Comparison of ENCODE assay signal across 9 mouse cellular contexts in genomic region chr11:48822768-48823512, GRCm38 (mm10). TPM values are rescaled to one million over a fixed set of nuclear protein-coding genes. Genes with fewer than 3 reads are reported as not detected.
DNase-seq lines count a peak whose midpoint lies in the region; ATAC-seq and TF ChIP-seq lines count a peak whose summit lies in the region.
"Had no signal": no experiment of that assay in that cellular context is flagged by ENCODE, and none has a peak within 500 bp of the region (broad histone marks: within the 10 kb centered on the region; RNA-seq: fewer than 3 reads in every experiment).

No protein-coding gene starts in this region.

- intact Hi-C loops in heart, postnatal 36 days (cut with DNase I) = loop anchor here (1.0 kb wide), 1 partner anchor 11 kb away; no protein-coding TSS in a partner anchor

- no peak for ATAC-seq in heart, embryonic 15.5 days (replicated peaks; ENCODE audit: insufficient number of reproducible peaks, insufficient read depth, low FRiP score, low read depth)
- ATAC-seq in hindbrain, embryonic 15.5 days (ENCODE audit: low FRiP score, low read depth) = no peak
- ATAC-seq in midbrain, embryonic 14.5 days (ENCODE audit: low FRiP score, low TSS enrichment) = no peak
- ATAC-seq in granulocyte monocyte progenitor cell, adult 5-6 weeks (replicated peaks; ENCODE audit: poor library complexity, severe bottlenecking) = no peak

- DNase-seq in heart, postnatal 36 days = no peak
- DNase-seq in midbrain, embryonic 14.5 days = no peak
- no peak for DNase-seq in adrenal gland, postnatal 14 days
- no peak for DNase-seq in adrenal gland, adult 2 months
- DNase-seq: layer of hippocampus, adult 9-11 months had no signal

- TF ChIP-seq POLR2A in bone marrow, adult 2 months (IDR thresholded peaks at IDR 0.05; ENCODE audit: borderline replicate concordance, control insufficient read depth, low read depth, low read length) = no peak

- H3K9ac ChIP-seq in heart, embryonic 15.5 days = no peak overlapping the region
- H3K9ac ChIP-seq in hindbrain, embryonic 15.5 days = no peak overlapping the region
- no peak overlapping the region for H3K9ac ChIP-seq in midbrain, embryonic 14.5 days (replicated peaks; ENCODE audit: low read length)

- no peak overlapping the region for H3K27ac ChIP-seq in heart, embryonic 15.5 days
- no peak overlapping the region for H3K27ac ChIP-seq in bone marrow, adult 2 months (ENCODE audit: control insufficient read depth, insufficient read depth, low read depth, low read length, poor library complexity)
- H3K27ac ChIP-seq in hindbrain, embryonic 15.5 days (replicated peaks) = no peak overlapping the region
- H3K27ac ChIP-seq in midbrain, embryonic 14.5 days (replicated peaks; ENCODE audit: low read depth, low read length) = no peak overlapping the region

- no peaks in the 10 kb centered on the region for H3K9me3 ChIP-seq in heart, embryonic 15.5 days (replicated peaks)
- H3K9me3 ChIP-seq in hindbrain, embryonic 15.5 days = no peaks in the 10 kb centered on the region
- no peaks in the 10 kb centered on the region for H3K9me3 ChIP-seq in midbrain, embryonic 14.5 days (ENCODE audit: control insufficient read depth, low read length)

- peak overlapping the region; percentile 75 for H3K4me2 ChIP-seq in heart, embryonic 15.5 days
- peak overlapping the region; percentile 78 for H3K4me2 ChIP-seq in hindbrain, embryonic 15.5 days
- H3K4me2 ChIP-seq in midbrain, embryonic 14.5 days (ENCODE audit: low read length) = peak overlapping the region; percentile 51

- peaks cover 15% of the 10 kb centered on the region for H3K4me1 ChIP-seq in heart, embryonic 15.5 days (replicated peaks)
- H3K4me1 ChIP-seq in bone marrow, adult 2 months (ENCODE audit: control insufficient read depth, insufficient read depth, low read length) = no peaks in the 10 kb centered on the region; the same call in 1 of the 2 replicates
- peaks cover 26% of the 10 kb centered on the region for H3K4me1 ChIP-seq in hindbrain, embryonic 15.5 days (replicated peaks)
- peaks cover 10% of the 10 kb centered on the region; the same call in 1 of the 2 replicates for H3K4me1 ChIP-seq in midbrain, embryonic 14.5 days (ENCODE audit: control insufficient read depth, insufficient read depth, low read length)

- no peaks in the 10 kb centered on the region for H3K36me3 ChIP-seq in heart, embryonic 15.5 days
- no peaks in the 10 kb centered on the region for H3K36me3 ChIP-seq in hindbrain, embryonic 15.5 days
- H3K36me3 ChIP-seq in midbrain, embryonic 14.5 days (ENCODE audit: control insufficient read depth, insufficient read depth, low read length) = no peaks in the 10 kb centered on the region

- H3K27me3 ChIP-seq in heart, embryonic 15.5 days = peaks cover 5% of the 10 kb centered on the region; the same call in 1 of the 2 replicates
- H3K27me3 ChIP-seq in hindbrain, embryonic 15.5 days = peaks cover 19% of the 10 kb centered on the region
- H3K27me3 ChIP-seq in midbrain, embryonic 14.5 days (ENCODE audit: control insufficient read depth, insufficient read depth, low read length) = peaks cover 18% of the 10 kb centered on the region

- WGBS in heart, embryonic 15.5 days = 37% methylated on average over 14 of the region's 14 CpGs
- 51% methylated on average over 14 of the region's 14 CpGs for WGBS in bone marrow, adult 2 months
- WGBS in hindbrain, embryonic 15.5 days = 34% methylated on average over 14 of the region's 14 CpGs
- 34% methylated on average over 14 of the region's 14 CpGs for WGBS in midbrain, embryonic 14.5 days

- TF ChIP-seq CTCF in bone marrow, adult 2 months (IDR thresholded peaks at IDR 0.05; ENCODE audit: control insufficient read depth, insufficient read depth, low read length) = no peak

- H3K4me3 ChIP-seq in heart, embryonic 15.5 days = peak overlapping the region; percentile 51
- peak overlapping the region; percentile 20 for H3K4me3 ChIP-seq in bone marrow, adult 2 months (replicated peaks; ENCODE audit: control insufficient read depth, low read depth, low read length)
- peak overlapping the region; percentile 41 for H3K4me3 ChIP-seq in hindbrain, embryonic 15.5 days
- peak overlapping the region; percentile 23 for H3K4me3 ChIP-seq in midbrain, embryonic 14.5 days (replicated peaks; ENCODE audit: low read depth, low read length)

RNA-seq across cellular contexts. Expression of gene Trim7, which starts 3.0 kb away (rescaled TPM):
- polyA plus RNA-seq in heart, embryonic 15.5 days (2015; fragmentation: Nextera tagmentation; extraction: Ambion mirVana) = 0.75 and 0.84 TPM in 2 replicates
- 10 to 100 TPM; 17.8 to 26.2 TPM for total RNA-seq in heart, postnatal 36 days (2021)
- polyA plus RNA-seq in bone marrow, adult 2 months (2011; ENCODE audit: insufficient read depth, insufficient read length, low replicate concordance, missing spikeins) = 8.4 and 14.4 TPM in 2 replicates
- 3.1 and 3.7 TPM in 2 replicates for polyA plus RNA-seq in hindbrain, embryonic 15.5 days (2015; fragmentation: Nextera tagmentation; extraction: Ambion mirVana)
- 0.75 and 1.6 TPM in 2 replicates for polyA plus RNA-seq in midbrain, embryonic 14.5 days (2014; fragmentation: Nextera tagmentation; extraction: Ambion mirVana)
- not detected in 2 replicates for total RNA-seq in granulocyte monocyte progenitor cell, adult 5-6 weeks (2014; fragmentation: Nextera tagmentation)
- 0.30 and 0.41 TPM in 2 replicates for total RNA-seq in granulocyte monocyte progenitor cell, adult 5-6 weeks (2017)
- 6.1 and 8.5 TPM in 2 replicates for total RNA-seq in adrenal gland, postnatal 14 days (2021)
- 1 to 10 TPM; 8.8 to 9.0 TPM for total RNA-seq in adrenal gland, adult 2 months (2021)
- polyA plus RNA-seq in adrenal gland, adult 2 months (2012; rRNA removed) = 16.5 and 21.0 TPM in 2 replicates

RNA-seq across cellular contexts. Expression of gene Gm12184, which starts 3.5 kb away (rescaled TPM):
- 3.2 and 3.7 TPM in 2 replicates for polyA plus RNA-seq in heart, embryonic 15.5 days (2015; fragmentation: Nextera tagmentation; extraction: Ambion mirVana)
- total RNA-seq in heart, postnatal 36 days (2021) = 1 to 10 TPM; 3.5 to 3.9 TPM
- polyA plus RNA-seq in bone marrow, adult 2 months (2011; ENCODE audit: insufficient read depth, insufficient read length, low replicate concordance, missing spikeins) = 43.1 and 76.8 TPM in 2 replicates
- 3.8 and 4.7 TPM in 2 replicates for polyA plus RNA-seq in hindbrain, embryonic 15.5 days (2015; fragmentation: Nextera tagmentation; extraction: Ambion mirVana)
- polyA plus RNA-seq in midbrain, embryonic 14.5 days (2014; fragmentation: Nextera tagmentation; extraction: Ambion mirVana) = 3.2 and 4.5 TPM in 2 replicates
- 2.9 and 10.5 TPM in 2 replicates for total RNA-seq in granulocyte monocyte progenitor cell, adult 5-6 weeks (2014; fragmentation: Nextera tagmentation)
- total RNA-seq in granulocyte monocyte progenitor cell, adult 5-6 weeks (2017) = 14.2 and 35.9 TPM in 2 replicates
- 2.3 and 3.5 TPM in 2 replicates for total RNA-seq in adrenal gland, postnatal 14 days (2021)
- total RNA-seq in adrenal gland, adult 2 months (2021) = 1 to 10 TPM; 1.8 to 6.2 TPM
- 10.5 and 17.5 TPM in 2 replicates for polyA plus RNA-seq in adrenal gland, adult 2 months (2012; rRNA removed)

RNA-seq across cellular contexts. Expression of gene Trim41, which starts 5.8 kb away (rescaled TPM):
- polyA plus RNA-seq in heart, embryonic 15.5 days (2015; fragmentation: Nextera tagmentation; extraction: Ambion mirVana) = 4.3 TPM in 2 replicates
- 10 to 100 TPM; 21.0 to 22.7 TPM for total RNA-seq in heart, postnatal 36 days (2021)
- 39.7 and 51.0 TPM in 2 replicates for polyA plus RNA-seq in bone marrow, adult 2 months (2011; ENCODE audit: insufficient read depth, insufficient read length, low replicate concordance, missing spikeins)
- polyA plus RNA-seq in hindbrain, embryonic 15.5 days (2015; fragmentation: Nextera tagmentation; extraction: Ambion mirVana) = 6.8 and 7.4 TPM in 2 replicates
- polyA plus RNA-seq in midbrain, embryonic 14.5 days (2014; fragmentation: Nextera tagmentation; extraction: Ambion mirVana) = 6.3 and 8.4 TPM in 2 replicates
- 17.1 and 24.2 TPM in 2 replicates for total RNA-seq in granulocyte monocyte progenitor cell, adult 5-6 weeks (2014; fragmentation: Nextera tagmentation)
- 39.4 and 50.8 TPM in 2 replicates for total RNA-seq in granulocyte monocyte progenitor cell, adult 5-6 weeks (2017)
- total RNA-seq in adrenal gland, postnatal 14 days (2021) = 34.6 and 40.5 TPM in 2 replicates
- 10 to 100 TPM; 38.6 to 45.0 TPM for total RNA-seq in adrenal gland, adult 2 months (2021)
- polyA plus RNA-seq in adrenal gland, adult 2 months (2012; rRNA removed) = 36.5 and 38.6 TPM in 2 replicates

RNA-seq across cellular contexts. Expression of gene Rack1, which starts 22.8 kb away (rescaled TPM):
- polyA plus RNA-seq in heart, embryonic 15.5 days (2015; fragmentation: Nextera tagmentation; extraction: Ambion mirVana) = 338 and 387 TPM in 2 replicates
- total RNA-seq in heart, postnatal 36 days (2021) = 100 to 1,000 TPM; 385 to 411 TPM
- polyA plus RNA-seq in bone marrow, adult 2 months (2011; ENCODE audit: insufficient read depth, insufficient read length, low replicate concordance, missing spikeins) = 1,856 and 2,313 TPM in 2 replicates
- polyA plus RNA-seq in hindbrain, embryonic 15.5 days (2015; fragmentation: Nextera tagmentation; extraction: Ambion mirVana) = 361 and 362 TPM in 2 replicates
- polyA plus RNA-seq in midbrain, embryonic 14.5 days (2014; fragmentation: Nextera tagmentation; extraction: Ambion mirVana) = 505 and 506 TPM in 2 replicates
- 2,229 and 2,435 TPM in 2 replicates for total RNA-seq in granulocyte monocyte progenitor cell, adult 5-6 weeks (2014; fragmentation: Nextera tagmentation)
- total RNA-seq in granulocyte monocyte progenitor cell, adult 5-6 weeks (2017) = 1,577 and 1,773 TPM in 2 replicates
- 735 and 919 TPM in 2 replicates for total RNA-seq in adrenal gland, postnatal 14 days (2021)
- total RNA-seq in adrenal gland, adult 2 months (2021) = 100 to 1,000 TPM; 663 to 695 TPM
- 1,357 and 1,385 TPM in 2 replicates for polyA plus RNA-seq in adrenal gland, adult 2 months (2012; rRNA removed)

RNA-seq across cellular contexts. Expression of gene Irgm1, which starts 48.5 kb away (rescaled TPM):
- polyA plus RNA-seq in heart, embryonic 15.5 days (2015; fragmentation: Nextera tagmentation; extraction: Ambion mirVana) = 8.9 and 13.6 TPM in 2 replicates
- 10 to 100 TPM; 12.5 to 13.5 TPM for total RNA-seq in heart, postnatal 36 days (2021)
- 15.8 and 21.3 TPM in 2 replicates for polyA plus RNA-seq in bone marrow, adult 2 months (2011; ENCODE audit: insufficient read depth, insufficient read length, low replicate concordance, missing spikeins)
- polyA plus RNA-seq in hindbrain, embryonic 15.5 days (2015; fragmentation: Nextera tagmentation; extraction: Ambion mirVana) = 3.5 and 5.2 TPM in 2 replicates
- 1.4 and 5.0 TPM in 2 replicates for polyA plus RNA-seq in midbrain, embryonic 14.5 days (2014; fragmentation: Nextera tagmentation; extraction: Ambion mirVana)
- total RNA-seq in granulocyte monocyte progenitor cell, adult 5-6 weeks (2014; fragmentation: Nextera tagmentation) = 27.7 and 45.0 TPM in 2 replicates
- total RNA-seq in granulocyte monocyte progenitor cell, adult 5-6 weeks (2017) = 22.1 and 23.6 TPM in 2 replicates
- 15.2 and 19.0 TPM in 2 replicates for total RNA-seq in adrenal gland, postnatal 14 days (2021)
- 10 to 100 TPM; 19.8 to 22.3 TPM for total RNA-seq in adrenal gland, adult 2 months (2021)
- 4.1 and 6.3 TPM in 2 replicates for polyA plus RNA-seq in adrenal gland, adult 2 months (2012; rRNA removed)
